Mouse (Mus musculus) spleen, postnatal 10 days (tissue): ENCODE results near the gene Uox.

Experiments
- DNase-seq, 2 experiments: peaks; one replicate each; pipeline ENCODE4 v3.0.0; 2021 to 2022; ENCODE audit warnings: low spot score in 2 of 2

The Uox gene

DNA sequence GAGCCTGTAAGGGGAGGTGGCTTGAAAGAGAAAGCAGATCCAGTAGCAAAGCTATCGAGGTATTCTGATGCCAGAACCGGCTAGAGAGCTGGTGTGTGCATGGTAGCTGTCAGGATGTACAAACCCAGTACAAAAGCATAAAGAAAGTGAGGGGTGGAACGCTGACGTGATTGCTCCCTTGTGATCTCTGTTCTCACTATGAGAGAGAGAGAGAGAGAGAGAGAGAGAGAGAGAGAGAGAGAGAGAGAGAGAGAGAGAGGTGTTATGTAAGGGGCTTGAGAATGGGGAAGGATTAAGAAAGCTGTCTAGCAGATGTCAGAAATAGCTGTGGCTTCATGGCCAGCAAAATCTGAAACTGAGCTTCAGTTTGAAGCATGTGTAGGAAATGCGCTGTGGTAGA lies 13.7 kb downstream of the Uox start:
- DNase-seq = no peak

DNA sequence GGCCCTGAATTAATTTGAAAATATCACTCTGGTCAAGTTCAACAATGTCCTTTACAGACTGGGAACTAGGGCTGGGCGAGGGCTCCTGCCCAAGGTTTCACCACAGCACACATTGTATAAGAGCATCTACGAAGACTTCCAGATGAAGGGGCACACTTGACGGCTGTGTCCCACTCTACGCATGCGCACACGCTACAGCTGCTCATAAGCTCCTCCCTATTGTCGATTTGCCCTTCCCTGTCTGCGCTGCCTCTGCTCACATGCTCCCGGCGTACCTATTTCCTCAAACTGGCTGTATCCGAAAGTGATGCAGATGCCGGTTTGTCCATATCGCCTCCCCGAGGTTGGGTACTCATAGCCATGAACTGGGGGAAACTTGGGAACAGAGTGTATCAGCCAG lies 16.4 kb downstream of the Uox start:
- no peak for DNase-seq

DNA sequence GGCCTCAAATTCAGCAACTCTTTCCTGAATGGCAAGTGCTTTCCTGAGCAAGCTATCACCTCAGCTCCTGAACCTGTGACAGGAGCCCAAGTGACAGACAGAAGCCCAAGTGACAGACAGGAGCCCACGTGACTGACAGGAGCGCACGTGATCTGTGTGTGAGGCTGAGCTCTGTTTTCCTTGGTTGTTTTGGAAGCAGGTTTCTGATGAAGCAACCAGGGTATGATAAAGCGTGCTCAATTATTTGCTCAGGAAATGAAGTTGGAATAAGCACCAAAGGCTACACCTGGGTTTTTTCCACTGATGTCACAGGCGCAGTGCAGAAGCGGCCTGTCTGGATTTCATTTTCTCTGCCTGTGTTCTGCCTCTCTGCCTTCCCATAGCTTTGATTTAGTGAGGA lies 19.3 kb downstream of the Uox start:
- no peak for DNase-seq

DNA sequence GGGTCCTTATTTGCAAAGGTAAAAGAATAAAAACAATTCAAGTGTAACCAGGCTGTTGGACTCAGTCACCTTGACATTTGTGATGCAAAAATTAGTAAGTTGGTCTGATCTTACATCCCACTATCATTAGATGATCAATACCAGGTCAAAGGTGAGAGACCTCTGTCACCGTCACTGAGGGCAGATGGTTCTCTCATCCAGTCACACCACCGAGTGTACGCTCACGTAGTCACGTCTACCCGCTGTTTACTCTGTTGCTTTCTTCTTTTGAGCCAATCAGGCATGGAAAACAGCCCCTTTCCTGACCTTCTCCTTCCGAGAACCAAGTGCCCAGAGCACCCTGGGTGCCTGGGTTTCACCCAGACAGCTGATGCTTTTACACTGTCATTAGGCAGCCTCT lies 20.9 kb downstream of the Uox start:
- no peak for DNase-seq

GRCm38 (mm10) chr3:146591601-146592000 lies 21.4 kb downstream of the Uox start:
- no peak for DNase-seq

DNA sequence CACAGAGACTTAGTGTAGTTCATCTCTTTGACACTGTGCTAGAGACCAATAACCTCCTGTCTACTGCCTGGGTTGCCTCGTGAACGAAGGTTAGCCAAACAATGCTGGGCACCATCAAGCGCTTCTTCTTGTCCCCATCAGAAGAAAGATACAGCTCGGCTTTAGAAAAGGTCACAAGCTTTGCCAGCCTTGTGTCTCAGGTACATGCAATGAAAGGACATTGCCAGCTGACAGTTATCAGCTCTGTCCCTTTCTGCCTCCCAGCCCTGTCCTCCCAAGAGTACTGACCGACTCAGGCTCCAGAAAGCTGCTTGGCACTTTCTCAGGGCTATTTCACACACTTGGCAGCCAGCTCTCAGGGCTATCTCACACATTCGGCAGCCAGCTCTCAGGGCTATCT lies 25.2 kb downstream of the Uox start:
- no peak for DNase-seq

DNA sequence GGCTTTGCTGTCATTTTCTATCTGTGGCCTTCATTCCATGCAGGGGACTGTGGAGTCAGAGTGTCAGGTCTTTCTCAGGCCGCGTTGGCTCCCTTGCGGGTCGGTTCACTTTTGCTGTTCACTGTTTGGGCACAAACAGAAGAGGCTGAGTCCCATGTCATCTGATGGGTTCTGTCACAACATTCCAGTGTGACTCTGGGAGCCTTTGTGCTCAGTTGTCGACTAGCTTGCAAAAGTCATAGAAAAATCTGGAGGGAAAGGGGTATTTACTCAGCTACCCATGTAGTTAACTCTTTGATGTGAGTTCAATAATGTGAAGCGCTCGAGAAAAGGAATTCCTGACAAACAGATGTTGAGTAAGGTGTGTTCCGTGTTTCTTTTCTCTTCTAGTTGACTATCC lies 26.2 kb downstream of the Uox start:
- no peak for DNase-seq

- DNase-seq = no peak
Observed at GRCm38 (mm10) chr3:146596864-146597263, 26.6 kb downstream of the Uox start.

- no peak for DNase-seq
Observed at GRCm38 (mm10) chr3:146598411-146598810, 28.2 kb downstream of the Uox start.

DNA sequence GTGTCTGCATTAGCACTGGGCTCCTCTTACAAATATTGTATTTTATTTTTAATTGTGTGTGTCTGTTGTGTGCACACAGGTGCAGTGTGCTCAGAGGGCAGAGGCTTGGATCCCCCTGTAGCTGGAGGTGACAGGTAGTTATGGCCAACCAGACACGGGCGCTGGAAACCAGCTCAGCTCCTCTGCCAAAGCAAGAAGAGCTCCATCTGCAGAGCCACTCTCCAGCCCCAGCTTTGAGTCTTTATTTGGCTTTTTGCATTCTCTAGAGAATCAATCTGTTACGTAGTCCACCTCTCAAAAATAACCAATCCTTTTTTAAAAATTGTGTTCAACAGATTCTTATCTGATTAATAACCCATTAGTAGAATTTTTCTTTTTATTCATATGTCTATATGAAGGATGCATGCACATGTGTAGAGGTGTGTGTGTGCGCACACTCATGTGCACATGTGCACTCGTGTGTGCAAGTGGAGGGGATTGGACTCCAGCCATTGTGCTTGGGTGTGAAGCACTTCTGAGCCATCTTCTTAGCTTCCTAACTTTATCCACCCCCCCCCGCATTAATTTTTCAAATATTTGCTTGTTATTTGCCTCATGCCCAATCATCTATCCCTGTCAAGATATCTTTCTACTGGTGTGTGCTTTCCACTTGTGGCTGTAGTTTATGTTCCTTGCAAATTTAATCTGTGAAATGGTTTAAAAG lies 29.1 kb downstream of the Uox start:
- DNase-seq = no peak

DNA sequence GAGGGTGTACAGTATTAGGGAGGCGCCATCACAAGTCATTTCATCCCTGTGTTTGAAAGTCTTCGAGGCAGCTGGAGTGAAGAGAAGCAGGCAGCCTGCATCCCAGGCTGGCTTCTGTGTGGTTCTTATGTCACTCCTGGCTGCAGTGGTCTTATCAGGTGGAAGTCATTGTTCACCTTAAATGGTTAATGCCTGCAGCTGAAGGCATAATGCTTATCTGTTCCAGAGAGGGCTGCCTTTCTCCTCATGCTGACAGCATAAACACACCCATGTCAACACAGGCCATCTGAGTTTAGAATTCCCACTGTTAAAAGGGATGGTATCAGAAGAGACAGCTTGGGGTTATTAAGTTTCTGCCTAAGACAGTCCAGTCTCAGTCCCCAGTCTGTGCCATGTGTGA lies 31.0 kb downstream of the Uox start:
- no peak for DNase-seq

GRCm38 (mm10) chr3:146602531-146602930 lies 32.3 kb downstream of the Uox start:
- DNase-seq = no peak

GRCm38 (mm10) chr3:146604647-146605046 lies 34.4 kb downstream of the Uox start:
- no peak for DNase-seq

GRCm38 (mm10) chr3:146607368-146607767 lies 37.1 kb downstream of the Uox start:
- DNase-seq = no peak

GRCm38 (mm10) chr3:146610322-146610721 lies 40.1 kb downstream of the Uox start:
- no peak for DNase-seq

- no peak for DNase-seq
Observed at GRCm38 (mm10) chr3:146611261-146611660, 41.0 kb downstream of the Uox start.

- no peak for DNase-seq
Observed at GRCm38 (mm10) chr3:146611821-146612220, 41.6 kb downstream of the Uox start.

GRCm38 (mm10) chr3:146615496-146615895 lies 45.3 kb downstream of the Uox start, which contains the start of gene Dnase2b:
Dnase2b (minus strand) TSS chr3:146615596.
- DNase-seq = no peak

DNA sequence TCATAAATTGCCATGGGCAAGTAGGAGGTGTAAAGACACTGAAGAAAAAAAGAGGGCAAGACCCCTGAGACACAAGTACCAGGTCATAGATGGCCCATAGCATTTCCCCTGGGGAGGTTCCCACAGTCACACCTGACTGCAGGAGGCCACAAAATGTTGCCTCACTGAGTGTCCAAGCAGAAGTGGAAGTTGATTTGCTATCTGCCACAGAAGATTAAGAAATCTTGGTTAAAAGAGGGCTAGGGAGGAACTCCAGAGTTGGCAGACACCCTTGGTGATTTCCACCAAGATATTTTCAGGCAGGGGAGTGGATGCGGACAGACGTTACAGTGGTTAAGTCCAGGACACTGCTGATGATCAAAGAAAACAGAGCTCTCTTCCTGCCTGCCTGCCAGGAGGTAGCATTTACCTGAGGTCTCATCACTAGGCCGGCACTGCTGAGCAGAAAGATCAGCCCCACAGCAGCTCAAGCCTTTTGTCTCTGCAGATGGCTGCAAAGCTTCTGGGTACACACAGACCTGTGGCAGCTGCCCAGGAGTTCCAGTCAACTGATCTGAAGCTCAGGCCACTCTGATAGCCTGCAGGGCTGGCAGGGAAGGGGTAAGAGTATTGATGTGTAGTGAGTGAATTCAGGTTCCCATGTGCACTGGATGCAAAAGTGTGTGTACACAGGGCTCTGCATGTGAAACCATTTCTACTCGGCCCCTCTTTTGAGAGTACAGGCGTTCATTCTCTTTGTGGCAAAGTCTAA lies 46.5 kb downstream of the Uox start:
- DNase-seq = no peak

DNA sequence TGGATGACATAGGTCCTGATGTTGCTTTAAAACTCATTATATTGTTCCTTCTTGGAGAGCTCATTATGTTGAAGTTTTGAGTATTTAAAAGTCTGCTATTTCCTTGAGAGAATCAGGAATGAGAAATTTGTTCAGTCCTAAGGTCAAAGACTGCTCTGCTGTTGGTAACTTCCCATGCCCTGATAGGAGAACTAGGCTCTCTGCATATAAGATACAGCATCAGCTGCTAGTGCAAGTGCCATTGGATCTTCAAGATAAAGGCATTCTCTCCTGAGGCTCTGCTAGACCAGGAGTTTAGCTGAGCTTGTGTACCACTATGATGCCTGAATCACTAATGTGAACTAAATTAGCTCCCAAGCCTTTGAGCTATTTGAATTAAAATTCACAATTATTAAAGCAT lies 47.7 kb downstream of the Uox start:
- no peak for DNase-seq

DNA sequence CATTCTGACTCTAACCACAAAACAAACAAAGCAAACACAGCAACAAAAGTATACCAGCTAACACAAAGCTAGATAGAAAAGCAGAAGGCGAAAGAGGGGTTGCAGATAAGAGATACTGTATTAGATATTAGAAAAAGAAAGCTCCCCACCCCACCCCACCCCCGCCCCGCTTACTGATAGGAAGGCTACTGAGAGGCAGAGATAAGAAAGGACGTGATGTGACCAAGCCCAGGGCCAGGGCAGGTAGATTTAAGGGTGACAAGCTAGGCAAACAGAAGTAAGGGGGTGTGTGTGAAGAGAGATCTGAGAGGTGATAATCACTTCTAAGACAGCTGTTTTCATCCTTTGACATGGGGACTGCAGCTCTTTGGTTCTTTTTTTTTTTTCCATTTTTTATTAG lies 48.1 kb downstream of the Uox start:
- DNase-seq = no peak

- no peak for DNase-seq
Observed at GRCm38 (mm10) chr3:146620101-146620500, 49.9 kb downstream of the Uox start.

DNA sequence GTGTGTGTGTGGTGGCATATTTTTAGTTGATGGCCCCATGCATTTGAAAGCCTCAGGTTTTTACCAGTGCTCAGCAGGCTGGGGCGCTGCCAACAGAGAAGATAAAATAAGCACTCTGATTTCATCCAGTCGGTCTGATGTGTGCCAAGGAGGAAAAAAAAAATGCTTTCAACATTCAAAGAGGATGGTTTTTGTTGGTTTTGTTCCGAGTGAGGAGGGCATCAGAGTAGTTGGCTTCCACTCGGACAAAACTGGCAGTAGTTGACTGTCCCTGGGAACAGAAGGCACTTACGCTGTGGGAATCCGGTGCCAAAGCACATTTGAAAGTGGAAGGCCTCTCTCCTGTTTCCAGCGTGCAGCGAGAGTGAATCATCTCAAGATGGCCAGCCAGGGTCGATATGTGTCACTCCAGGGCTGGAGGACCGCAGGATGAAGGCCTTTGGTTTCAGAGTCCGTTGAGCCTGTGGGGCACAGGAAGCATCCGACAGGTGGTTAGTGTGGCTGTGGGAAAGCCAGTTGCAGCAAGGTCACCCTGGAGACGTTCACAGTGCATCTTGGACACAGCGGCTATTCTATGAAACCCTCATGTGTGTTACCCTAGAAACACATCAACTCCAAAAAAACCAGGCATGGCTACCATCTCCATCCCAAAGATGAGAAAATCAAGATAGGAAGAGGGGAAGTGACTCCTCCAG lies 50.5 kb downstream of the Uox start:
- no peak for DNase-seq
